Comparison of ENCODE assay signal across 8 mouse cellular contexts in the genomic region with DNA sequence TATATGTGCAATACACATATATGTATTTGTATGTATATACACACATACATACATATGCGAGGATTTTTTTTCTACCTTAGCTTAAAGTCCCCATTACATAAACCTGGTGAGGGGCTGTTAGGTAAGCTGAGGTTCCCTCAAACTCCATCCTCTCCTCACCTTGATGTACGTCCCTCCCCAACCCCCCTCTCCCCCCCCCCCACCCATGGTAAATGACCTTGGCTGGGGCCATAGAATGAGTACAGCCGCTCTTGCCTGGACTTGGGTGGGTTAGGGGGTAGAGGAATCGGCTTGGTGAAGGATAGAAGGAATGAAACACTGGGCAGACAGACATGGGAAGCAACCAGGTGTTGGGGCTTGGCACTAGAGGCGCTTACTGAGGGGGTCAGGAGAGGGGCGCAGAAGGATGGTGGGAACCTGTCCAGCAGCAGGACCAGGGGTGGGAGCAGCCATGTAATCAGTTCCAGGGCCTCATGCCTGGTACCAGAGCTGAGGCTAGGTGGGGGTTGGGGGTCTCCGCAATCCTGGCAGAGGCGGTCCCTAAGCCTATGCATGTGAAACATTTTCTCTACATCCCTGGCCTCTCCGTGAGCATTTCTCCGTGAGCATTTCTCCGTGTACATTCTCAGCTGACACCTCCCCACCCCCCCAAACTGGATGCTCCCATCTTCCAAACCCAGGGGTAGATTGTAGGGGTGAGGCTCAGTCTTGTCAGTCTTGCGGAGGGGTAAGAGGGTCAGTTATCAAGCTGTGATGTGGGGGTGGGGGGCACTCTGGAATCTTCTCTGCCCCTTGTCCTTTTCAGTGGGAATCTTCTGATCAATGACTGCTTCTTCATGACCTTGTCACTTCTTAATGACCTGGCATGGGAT. TPM values are rescaled to one million over a fixed set of nuclear protein-coding genes. Genes with fewer than 3 reads are reported as not detected.
DNase-seq lines count a peak whose midpoint lies in the region; ATAC-seq and TF ChIP-seq lines count a peak whose summit lies in the region.

No protein-coding gene starts in this region.

- no peak overlapping the region for H3K27ac ChIP-seq in liver, embryonic 14.5 days

- ATAC-seq in liver, embryonic 14.5 days (ENCODE audit: insufficient read depth), result no peak
- ATAC-seq in CD4-positive, CD25-positive, alpha-beta regulatory T cell, adult 4 months, result no peak

- H3K4me3 ChIP-seq in liver, embryonic 14.5 days (ENCODE audit: insufficient read depth in 1 of 2, low read depth in 2 of 2, low read length in 2 of 2), result no peak overlapping the region

- no peak for TF ChIP-seq CTCF in liver, embryonic 14.5 days (IDR thresholded peaks at IDR 0.05; ENCODE audit: low read depth)

- no peak for TF ChIP-seq EP300 in liver, embryonic 14.5 days (IDR thresholded peaks at IDR 0.05; ENCODE audit: low read depth)

- H3K4me1 ChIP-seq in liver, embryonic 14.5 days (replicated peaks; ENCODE audit: control insufficient read depth in 2 of 2, insufficient read depth in 2 of 2, low read length in 1 of 2), result peaks cover 0 to 9% of the 10 kb centered on the region in 2 experiments; a peak in 2 of 4 replicates

- peaks cover 3% of the 10 kb centered on the region; the same call in 1 of the 2 replicates for H3K27me3 ChIP-seq in liver, embryonic 14.5 days (ENCODE audit: control insufficient read depth, insufficient read depth, low read length)

- H3K36me3 ChIP-seq in liver, embryonic 14.5 days (replicated peaks; ENCODE audit: control insufficient read depth, insufficient read depth, low read depth), result peaks cover 11% of the 10 kb centered on the region

- DNase-seq in embryo, embryonic 10.5 days (ENCODE audit: low spot score), result peak; percentile 9
- DNase-seq in embryo, embryonic 10 days (ENCODE audit: low spot score), result no peak
- DNase-seq in right cerebral cortex, adult 18-20 months, result peak; percentile 49
- no peak for DNase-seq in right cerebral cortex, postnatal 36 days (ENCODE audit: low spot score in 2 of 2)
- DNase-seq in liver, embryonic 14.5 days (ENCODE audit: low read depth in 3 of 3, low spot score in 3 of 3), result no peak
- DNase-seq in adrenal gland, postnatal 10 days, result no peak
- DNase-seq in lung, postnatal 4 days, result no peak

- H3K9me3 ChIP-seq in liver, embryonic 14.5 days (ENCODE audit: control insufficient read depth, low read length), result no peaks in the 10 kb centered on the region

- H3K9ac ChIP-seq in liver, embryonic 14.5 days (replicated peaks), result no peak overlapping the region

- 49% methylated on average over 12 of the region's 12 CpGs for WGBS in liver, embryonic 14.5 days (ENCODE audit: insufficient replicate concordance)

- peak overlapping the region; percentile 61 for H3K4me2 ChIP-seq in liver, embryonic 14.5 days (ENCODE audit: low read depth)

RNA-seq across cellular contexts. Expression of gene Sv2a, which starts 0.8 kb away (rescaled TPM):
- polyA plus RNA-seq in liver, embryonic 14.5 days (2012; rRNA removed), result 0.39 and 0.48 TPM in 2 replicates
- polyA plus RNA-seq in liver, embryonic 14.5 days (2014; fragmentation: Nextera tagmentation; extraction: Ambion mirVana), result 0.10 and 0.39 TPM in 2 replicates
- 1 to 10 TPM in 1 of 2 experiments, under 1 TPM in 1; 0.80 to 2.0 TPM for polyA plus RNA-seq in CD4-positive, CD25-positive, alpha-beta regulatory T cell, adult 4 months (2017; shearing (Covaris generic))
- total RNA-seq in adrenal gland, postnatal 10 days (2021), result 10 to 100 TPM in 1 of 2 experiments, 1 to 10 TPM in 1; 9.5 to 14.2 TPM

RNA-seq across cellular contexts. Expression of gene Sf3b4, which starts 9.6 kb away (rescaled TPM):
- 48.2 and 54.2 TPM in 2 replicates for polyA plus RNA-seq in liver, embryonic 14.5 days (2012; rRNA removed)
- polyA plus RNA-seq in liver, embryonic 14.5 days (2014; fragmentation: Nextera tagmentation; extraction: Ambion mirVana), result 75.4 and 83.8 TPM in 2 replicates
- polyA plus RNA-seq in CD4-positive, CD25-positive, alpha-beta regulatory T cell, adult 4 months (2017; shearing (Covaris generic)), result 10 to 100 TPM; 53.4 to 58.5 TPM
- 10 to 100 TPM; 50.4 to 50.9 TPM for total RNA-seq in adrenal gland, postnatal 10 days (2021)

RNA-seq across cellular contexts. Expression of gene Mtmr11, which starts 19.9 kb away (rescaled TPM):
- 2.7 and 2.8 TPM in 2 replicates for polyA plus RNA-seq in liver, embryonic 14.5 days (2012; rRNA removed)
- polyA plus RNA-seq in liver, embryonic 14.5 days (2014; fragmentation: Nextera tagmentation; extraction: Ambion mirVana), result 1.9 and 2.1 TPM in 2 replicates
- 1 to 10 TPM; 2.3 to 2.4 TPM for polyA plus RNA-seq in CD4-positive, CD25-positive, alpha-beta regulatory T cell, adult 4 months (2017; shearing (Covaris generic))
- total RNA-seq in adrenal gland, postnatal 10 days (2021), result 10 to 100 TPM; 13.0 to 17.1 TPM

RNA-seq across cellular contexts. Expression of gene Bola1, which starts 37.8 kb away (rescaled TPM):
- 32.2 and 34.0 TPM in 2 replicates for polyA plus RNA-seq in liver, embryonic 14.5 days (2012; rRNA removed)
- polyA plus RNA-seq in liver, embryonic 14.5 days (2014; fragmentation: Nextera tagmentation; extraction: Ambion mirVana), result 49.4 and 49.7 TPM in 2 replicates
- polyA plus RNA-seq in CD4-positive, CD25-positive, alpha-beta regulatory T cell, adult 4 months (2017; shearing (Covaris generic)), result 10 to 100 TPM; 30.5 to 33.8 TPM
- total RNA-seq in adrenal gland, postnatal 10 days (2021), result 10 to 100 TPM; 28.6 to 31.3 TPM

RNA-seq across cellular contexts. Expression of gene Hist2h2ab, which starts 37.9 kb away (rescaled TPM):
- polyA plus RNA-seq in liver, embryonic 14.5 days (2012; rRNA removed), result 0.68 TPM in 1 of 2 replicates, not detected in the other
- 0.52 TPM in 1 of 2 replicates, not detected in the other for polyA plus RNA-seq in liver, embryonic 14.5 days (2014; fragmentation: Nextera tagmentation; extraction: Ambion mirVana)
- not detected for polyA plus RNA-seq in CD4-positive, CD25-positive, alpha-beta regulatory T cell, adult 4 months (2017; shearing (Covaris generic))
- 10 to 100 TPM; 17.5 to 21.2 TPM for total RNA-seq in adrenal gland, postnatal 10 days (2021)

Comparison
In these comparisons a context has a peak if more than half of its experiments do, and no peak if none do; other contexts are left out.
1. DNase-seq: peak in embryo, embryonic 10.5 days (single experiment) and right cerebral cortex, adult 18-20 months (single experiment); none in embryo, embryonic 10 days (single experiment), right cerebral cortex, postnatal 36 days (0 of 2), liver, embryonic 14.5 days (0 of 3), adrenal gland, postnatal 10 days (single experiment) and lung, postnatal 4 days (0 of 2).